Mouse (Mus musculus): ENCODE measurements around the gene Ephb1.

DNA sequence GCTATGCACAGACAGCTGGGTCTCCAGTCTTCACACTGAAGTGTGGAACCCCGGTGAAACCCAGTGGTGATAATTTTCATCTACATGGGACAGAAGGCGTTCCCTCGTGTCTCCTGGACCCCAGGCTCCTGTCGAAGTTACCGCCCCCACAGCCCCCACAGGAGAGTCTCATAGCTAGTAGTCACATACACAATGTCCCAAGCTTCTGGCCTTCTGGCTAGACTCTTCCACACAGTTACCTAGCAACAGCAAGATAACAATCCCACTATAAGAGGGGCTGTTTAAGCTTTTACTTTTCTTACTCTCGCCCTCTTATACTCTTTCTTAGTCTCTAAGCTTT, 81.1 kb downstream of the Ephb1 start:
- no peak for TF ChIP-seq POLR2A (IDR thresholded peaks at IDR 0.05; ENCODE audit: borderline replicate concordance, low read depth, low read length)
- TF ChIP-seq CTCF (IDR thresholded peaks at IDR 0.05; ENCODE audit: low read depth, low read length): no peak

All from bone marrow macrophage, adult 2 months (primary cell).